Mouse (Mus musculus) olfactory bulb, adult 2 months (tissue): ENCODE results near the gene Tat. TPM values are rescaled to one million over a fixed set of nuclear protein-coding genes. Genes with fewer than 3 reads are reported as not detected.
"Not testable (repeated sequence)": the region's sequence is repeated elsewhere in the genome, so short reads cannot be mapped to it uniquely, and the experiment has no call there.

Source experiments
- H3K27ac ChIP-seq: fragments of 200-500 bp; 2 replicates; pipeline ENCODE4 v1.5.1; 2012; ENCODE audit warnings: low read depth, low read length; ENCODE audit not compliant: insufficient read depth
- H3K4me1 ChIP-seq: fragments of 200-500 bp; 2 replicates; pipeline ENCODE4 v1.6.1; 2012; ENCODE audit warnings: low read length; ENCODE audit not compliant: control insufficient read depth, insufficient read depth
- H3K4me3 ChIP-seq: fragments of 200-500 bp; 2 replicates; pipeline ENCODE4 v1.5.1; 2012; ENCODE audit warnings: mild to moderate bottlenecking, low read depth, low read length, moderate library complexity; ENCODE audit not compliant: insufficient read depth
- CTCF ChIP-seq: fragments of 200-500 bp; IDR thresholded peaks from 2 replicates; pipeline ENCODE4 v1.5.1; 2012; ENCODE audit warnings: low read depth, mild to moderate bottlenecking, low read length, moderate library complexity; ENCODE audit not compliant: insufficient read depth
- POLR2A ChIP-seq: fragments of 200-500 bp; IDR thresholded peaks from 2 replicates; pipeline ENCODE4 v1.6.1; 2012; ENCODE audit warnings: mild to moderate bottlenecking, low read depth, low read length, moderate library complexity; ENCODE audit not compliant: insufficient read depth
- WGBS: fragments of 180-500 bp; shearing (Covaris S2); methylation state at CpG from one replicate; pipeline ENCODE4 v1.1.7; 2018; 5-methylcytosine and 5-hydroxymethylcytosine counted together
- polyA plus RNA-seq: library from polyadenylated mRNA; stranded (reverse); fragments of >200 nt; gene quantifications from 2 replicates; pipeline ENCODE4 v1.2.4, GENCODE M21; 2012; ENCODE audit warnings: low replicate concordance; ENCODE audit not compliant: missing spikeins, insufficient read depth, insufficient read length

Tat gene
- polyA plus RNA-seq, 1 experiment = not detected

DNA sequence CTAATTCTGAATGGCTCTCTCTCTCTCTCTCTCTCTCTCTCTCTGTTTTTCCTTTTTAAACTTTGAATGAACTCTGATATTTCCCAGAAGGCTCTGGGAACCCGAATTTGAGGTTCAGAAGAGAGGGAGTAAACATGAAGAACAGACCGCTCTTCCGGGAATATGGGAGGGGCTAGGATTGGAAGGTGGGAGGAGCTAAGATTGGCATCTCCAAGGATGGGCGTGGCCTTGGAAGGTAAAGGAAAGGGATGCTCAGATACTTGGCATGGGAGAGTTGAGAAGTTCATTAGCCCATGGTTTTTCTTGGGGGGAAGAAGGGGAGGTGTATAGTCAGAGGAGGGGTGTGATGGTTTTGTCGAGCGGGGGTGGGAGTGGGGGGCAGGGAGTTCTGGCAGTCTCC is 31.8 kb downstream of the Tat start:
- H3K4me3 ChIP-seq = no peak overlapping the region
- WGBS = 50% methylated on average over 6 of the region's 6 CpGs
- H3K4me1 ChIP-seq = no peaks in the 10 kb centered on the region; the same call in 1 of the 2 replicates
- no peak overlapping the region for H3K27ac ChIP-seq
- TF ChIP-seq CTCF (no peak), POLR2A (no peak)

DNA sequence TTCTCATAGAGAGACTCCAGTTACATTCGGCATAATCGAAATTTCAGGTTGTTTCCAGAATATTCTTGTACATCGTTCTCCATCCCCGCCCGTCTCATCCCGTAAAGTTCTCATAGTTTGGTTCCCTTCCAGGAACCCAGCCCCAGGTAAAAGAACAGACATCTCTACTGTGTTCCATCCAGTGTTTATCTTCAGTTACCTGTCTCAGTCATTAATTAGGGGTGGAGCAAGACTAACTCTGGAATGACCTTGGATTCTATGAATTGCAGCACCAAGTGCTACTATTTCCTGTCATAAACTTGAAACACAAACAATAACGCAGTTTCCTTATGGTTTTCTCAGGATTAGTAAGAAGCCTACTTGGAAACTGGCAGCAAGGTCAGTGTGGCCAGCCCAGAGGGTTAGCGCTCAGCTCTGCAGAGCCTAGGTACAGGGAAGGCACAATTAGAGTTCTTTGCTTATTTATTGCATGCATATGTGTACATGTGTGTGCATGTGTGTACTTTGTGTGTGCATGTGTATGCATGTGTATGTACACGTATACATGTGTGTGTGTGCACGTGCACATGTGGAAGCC is 32.6 kb downstream of the Tat start:
- no peaks in the 10 kb centered on the region; the same call in 1 of the 2 replicates for H3K4me1 ChIP-seq
- no peak overlapping the region for H3K4me3 ChIP-seq
- H3K27ac ChIP-seq = no peak overlapping the region
- TF ChIP-seq CTCF = no peak
- no peak for TF ChIP-seq POLR2A
- WGBS = 95% methylated on average over 10 of the region's 10 CpGs

DNA sequence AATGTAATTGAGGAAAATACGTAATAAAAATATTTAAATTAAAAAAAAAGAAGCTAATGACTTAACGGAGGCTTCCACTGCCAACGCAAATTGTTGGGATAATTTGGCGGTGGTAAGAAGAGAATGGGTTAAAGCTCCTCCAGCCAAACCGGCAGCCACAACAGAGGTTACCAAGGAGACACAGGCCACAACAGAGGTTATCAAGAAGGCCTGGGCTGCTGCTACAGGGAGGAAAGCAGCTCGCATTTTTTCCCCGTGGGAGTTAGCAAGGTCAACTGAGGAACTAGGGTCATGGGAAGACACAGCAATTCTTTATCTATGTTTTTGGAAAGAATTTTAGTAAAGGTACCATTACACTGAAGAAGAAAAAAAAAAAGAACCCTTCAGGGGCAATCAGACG is 43.5 kb downstream of the Tat start:
- not testable (repeated sequence) for H3K4me1 ChIP-seq, H3K4me3 ChIP-seq, H3K27ac ChIP-seq
- 50% methylated on average over 8 of the region's 8 CpGs for WGBS

DNA sequence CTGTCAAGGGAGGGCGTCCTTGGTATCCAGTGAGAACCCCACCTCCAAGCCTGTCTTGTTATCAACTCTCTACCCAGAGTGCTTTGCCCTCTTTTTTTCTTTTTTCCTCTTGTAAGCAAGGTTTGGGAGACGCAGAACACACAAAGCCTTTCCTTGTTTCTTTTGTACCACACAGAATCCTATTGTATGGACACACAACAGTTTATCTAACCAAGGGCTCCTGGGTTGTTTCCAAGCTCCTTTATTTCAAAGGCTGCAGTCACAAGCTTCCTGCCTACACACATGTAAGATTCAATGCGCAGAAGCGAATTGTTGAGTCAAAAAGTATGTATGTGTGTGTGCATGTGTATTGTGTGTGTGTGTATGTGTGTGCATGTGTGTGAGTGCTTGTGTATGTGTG is 44.1 kb downstream of the Tat start:
- TF ChIP-seq POLR2A = no peak
- no peak for TF ChIP-seq CTCF
- H3K4me3 ChIP-seq = no peak overlapping the region
- WGBS = 66% methylated on average over 4 of the region's 4 CpGs
- H3K4me1 ChIP-seq = peaks cover 3% of the 10 kb centered on the region
- no peak overlapping the region for H3K27ac ChIP-seq

DNA sequence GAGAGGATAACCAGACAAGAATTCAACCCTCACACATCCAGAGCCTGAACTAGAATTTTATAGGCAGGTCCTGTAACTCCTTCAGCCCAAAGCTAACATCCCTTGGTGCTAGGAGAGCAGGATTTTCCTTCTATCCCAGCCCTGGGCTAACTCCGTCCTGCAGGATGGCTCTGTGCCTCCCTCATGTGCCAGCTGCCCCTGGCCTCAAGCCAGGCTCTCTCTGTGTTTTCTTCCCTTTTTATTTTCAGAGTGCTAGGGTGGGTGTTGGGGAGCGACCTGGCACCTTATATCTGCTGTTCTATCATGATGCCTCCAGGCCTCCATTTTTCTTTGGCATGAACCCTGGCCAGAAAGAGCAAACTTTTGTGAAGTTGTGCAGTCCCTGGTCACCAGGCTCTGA is 45.9 kb downstream of the Tat start:
- Histone ChIP-seq H3K27ac (no peak overlapping the region), H3K4me1 (peaks cover 5% of the 10 kb centered on the region), H3K4me3 (no peak overlapping the region)
- TF ChIP-seq CTCF = no peak
- no peak for TF ChIP-seq POLR2A
- WGBS = 58% methylated on average over 2 of the region's 2 CpGs

DNA sequence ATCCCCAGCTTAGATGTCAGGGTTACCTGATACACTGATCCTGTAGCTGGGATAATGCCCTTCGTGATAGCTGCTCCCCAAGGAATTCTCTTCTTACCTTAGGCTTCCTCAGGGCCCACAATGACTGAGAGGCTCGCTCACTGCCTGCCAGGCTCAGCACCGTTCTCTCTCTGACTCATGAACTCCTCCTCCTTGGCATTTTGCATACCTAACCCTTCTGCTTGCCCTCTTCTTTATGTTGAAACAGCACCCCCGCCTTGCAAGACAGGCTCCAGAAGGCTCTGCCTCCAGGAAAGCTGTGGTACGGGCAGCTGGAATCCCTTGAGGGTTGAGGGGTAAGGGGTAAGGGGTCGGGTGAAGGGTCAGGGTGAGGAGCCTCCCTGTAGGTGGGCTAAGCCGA is 49.0 kb downstream of the Tat start:
- no peak overlapping the region for H3K4me3 ChIP-seq
- no peak overlapping the region for H3K27ac ChIP-seq
- WGBS = 55% methylated on average over 7 of the region's 7 CpGs
- TF ChIP-seq CTCF (no peak), POLR2A (no peak)
- H3K4me1 ChIP-seq = peaks cover 5% of the 10 kb centered on the region

DNA sequence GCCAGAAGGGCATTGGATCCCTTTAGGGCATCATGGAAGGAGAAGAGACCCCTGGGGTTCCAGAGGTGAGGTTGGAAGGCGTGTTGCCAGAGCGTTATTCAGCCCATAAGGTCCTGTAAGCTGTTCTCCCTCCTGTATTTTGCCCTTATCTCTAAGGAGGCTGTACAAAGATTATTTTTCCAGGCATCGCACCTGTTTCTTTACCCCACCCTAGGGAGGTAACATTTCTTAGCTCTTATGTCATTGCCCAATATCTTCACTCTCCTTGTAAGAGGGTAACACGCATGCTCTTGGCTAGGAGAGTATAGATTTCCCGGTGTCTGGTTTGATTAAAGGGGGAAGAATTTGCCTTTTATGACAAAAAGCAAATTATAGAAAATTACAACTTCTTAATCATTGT is 49.4 kb downstream of the Tat start, which contains the start of gene Chst4:
TSS of gene Chst4 (minus strand) at position 82 of the 400 bp plus-strand sequence.
- no peak within 1 kb of the TSS for H3K27ac ChIP-seq
- H3K4me3 ChIP-seq = no peak within 1 kb of the TSS
- no peak for TF ChIP-seq POLR2A
- TF ChIP-seq CTCF = no peak
- WGBS = 96% methylated on average over 5 of the region's 5 CpGs
- peaks cover 5% of the 10 kb centered on the region for H3K4me1 ChIP-seq

DNA sequence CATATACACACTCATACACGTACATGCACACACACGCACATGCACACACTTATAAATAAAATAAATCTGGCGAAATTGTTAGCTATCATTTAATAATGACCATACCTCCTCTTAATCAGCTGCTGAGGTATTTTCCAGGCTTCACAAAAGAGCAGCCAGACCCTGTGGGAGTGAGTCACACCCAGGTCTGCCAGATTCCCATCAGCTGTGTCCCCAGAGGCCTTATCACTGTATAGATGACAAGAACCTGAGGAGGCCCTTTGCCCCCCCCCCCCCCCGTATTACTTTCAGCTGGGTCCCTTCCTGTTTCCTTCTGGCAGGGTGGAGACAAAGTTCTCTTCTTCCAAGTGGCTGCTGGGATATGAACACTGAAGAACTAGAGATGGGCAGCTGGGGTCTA is 50.3 kb downstream of the Tat start:
- Histone ChIP-seq H3K27ac (no peak overlapping the region), H3K4me1 (peaks cover 5% of the 10 kb centered on the region), H3K4me3 (no peak overlapping the region)
- TF ChIP-seq POLR2A (no peak), CTCF (no peak)
- WGBS = 88% methylated on average over 4 of the region's 4 CpGs

Other genes with a start within 250 kb of the Tat start
- gene Ap1g1, start 211.9 kb upstream of the Tat start, polyA plus RNA-seq = not detected in 2 replicates
- gene Phlpp2, start 121.9 kb upstream of the Tat start, polyA plus RNA-seq = not detected in 2 replicates
- gene Marveld3, start 28.2 kb upstream of the Tat start, polyA plus RNA-seq = not detected in 2 replicates
- gene Chst4, start 49.3 kb downstream of the Tat start, polyA plus RNA-seq = not detected in 2 replicates
- not detected in 2 replicates for gene Zfp612, start 89.3 kb downstream of the Tat start, polyA plus RNA-seq
- not detected in 2 replicates for gene Gm21964, start 110.8 kb downstream of the Tat start, polyA plus RNA-seq
- gene Gm17720, start 112.3 kb downstream of the Tat start, polyA plus RNA-seq = not detected in 2 replicates
- not detected in 2 replicates for gene Calb2, start 177.8 kb downstream of the Tat start, polyA plus RNA-seq
- not detected in 2 replicates for gene Cmtr2, start 225.2 kb downstream of the Tat start, polyA plus RNA-seq